Mouse (Mus musculus): Measurements from ENCODE around the gene Lrrtm4.

DNA sequence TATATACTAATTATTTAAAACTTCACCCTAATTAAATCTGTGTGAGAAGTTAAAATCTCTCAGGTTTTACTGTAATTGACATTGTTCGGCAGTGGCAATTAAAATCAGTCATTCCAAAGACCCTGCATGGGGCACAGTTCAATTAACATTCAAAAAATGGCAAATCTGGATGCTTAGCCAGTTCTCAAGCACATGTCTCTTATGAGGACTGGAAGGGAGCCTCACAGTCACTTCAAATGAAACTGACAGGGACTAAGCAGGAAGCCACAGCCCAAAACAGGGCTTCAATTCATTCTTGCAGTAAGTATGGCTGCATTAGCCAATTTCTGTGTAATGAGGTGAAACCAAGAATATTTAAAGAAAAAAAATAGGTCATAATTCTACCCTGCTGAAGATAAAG is 333.6 kb downstream of the Lrrtm4 start:
- no peak for TF ChIP-seq ZNF384 (IDR thresholded peaks at IDR 0.05; ENCODE audit: low read depth, low read length)
- TF ChIP-seq MAFK (IDR thresholded peaks at IDR 0.05; ENCODE audit: insufficient read depth, low read depth, low read length) = no peak
- no peak for TF ChIP-seq ZC3H11A (IDR thresholded peaks at IDR 0.05; ENCODE audit: borderline replicate concordance, low read depth, low read length)

Measured in ES-E14 (cell line).